Mouse (Mus musculus) kidney, embryonic 14.5 days (tissue): ENCODE measurements around the gene Sox1. TPM values are rescaled to one million over a fixed set of nuclear protein-coding genes. Genes with fewer than 3 reads are reported as not detected.

ENCODE experiments used
- ATAC-seq: fragments of 200-750 bp; cut with Nextera tagmentation; 2 replicates; pipeline ENCODE4 v1.8.0; 2017; ENCODE audit warnings: moderate number of reproducible peaks, mild to moderate bottlenecking, moderate TSS enrichment, moderate library complexity; ENCODE audit not compliant: low FRiP score, low TSS enrichment
- H3K27ac ChIP-seq: fragments of 300-500 bp; sonication (generic); 2 replicates; pipeline ENCODE4 v1.5.1; 2014; ENCODE audit warnings: low read depth, mild to moderate bottlenecking, low read length, moderate library complexity, mixed read lengths
- H3K27me3 ChIP-seq: fragments of 300-500 bp; sonication (generic); 2 replicates; pipeline ENCODE4 v1.6.1; 2014; ENCODE audit warnings: mild to moderate bottlenecking, low read length; ENCODE audit not compliant: control insufficient read depth, insufficient read depth
- H3K36me3 ChIP-seq: fragments of 300-500 bp; sonication (generic); 2 replicates; pipeline ENCODE4 v1.6.1; 2014; ENCODE audit warnings: low read length, mixed read lengths; ENCODE audit not compliant: control insufficient read depth, insufficient read depth
- H3K4me1 ChIP-seq: fragments of 300-500 bp; sonication (generic); 2 replicates; pipeline ENCODE4 v1.6.1; 2014; ENCODE audit warnings: low read length, mixed read lengths; ENCODE audit not compliant: control insufficient read depth, insufficient read depth
- H3K4me2 ChIP-seq: fragments of 300-500 bp; sonication (generic); replicated peaks from 2 replicates; pipeline ENCODE4 v1.6.1; 2014; ENCODE audit warnings: low read depth, mild to moderate bottlenecking, low read length
- H3K4me3 ChIP-seq: fragments of 300-500 bp; sonication (generic); 2 replicates; pipeline ENCODE4 v1.5.1; 2014; ENCODE audit warnings: mild to moderate bottlenecking, low read length
- H3K9ac ChIP-seq: fragments of 300-500 bp; sonication (generic); 2 replicates; pipeline ENCODE4 v1.6.1; 2014; ENCODE audit warnings: low read depth, mild to moderate bottlenecking, low read length, moderate library complexity
- H3K9me3 ChIP-seq: fragments of 300-500 bp; sonication (generic); 2 replicates; pipeline ENCODE4 v1.6.1; 2016; ENCODE audit warnings: low read length; ENCODE audit not compliant: control insufficient read depth
- WGBS: fragments of 180-500 bp; shearing (Covaris S2); extraction: QIAGEN DNeasy Blood & Tissue Kit; methylation state at CpG from one replicate; pipeline ENCODE4 v1.1.7; 2014; 5-methylcytosine and 5-hydroxymethylcytosine counted together
- polyA plus RNA-seq: library from polyadenylated mRNA; unstranded; fragments of >200 nt; fragmentation: Nextera tagmentation; extraction: Ambion mirVana; gene quantifications from 2 replicates; pipeline ENCODE4 v1.2.1, GENCODE M21; 2014

The Sox1 gene
- polyA plus RNA-seq, 1 experiment from 2014 or later, result not detected

DNA sequence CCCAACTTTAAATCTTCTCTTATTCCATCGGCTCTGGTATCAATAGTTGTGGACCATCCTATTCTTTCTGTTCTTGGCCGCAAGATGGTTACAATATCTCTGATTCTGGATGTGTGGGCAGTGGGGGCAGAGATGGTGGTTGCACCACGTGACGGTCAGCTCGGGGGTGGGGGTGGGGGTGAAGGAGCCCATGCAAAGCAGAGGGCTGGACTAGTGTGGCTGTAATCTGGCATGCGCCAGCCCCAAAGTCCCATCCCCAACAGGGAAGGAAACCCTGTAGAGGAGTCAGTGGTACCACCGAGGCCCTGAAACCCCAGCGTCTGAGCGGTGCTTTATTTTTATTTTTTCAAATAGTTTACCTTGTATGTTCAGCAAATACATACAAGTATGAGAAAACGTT, 12.9 kb downstream of the Sox1 start:
- Histone ChIP-seq H3K27ac (no peak overlapping the region), H3K4me3 (no peak overlapping the region), H3K36me3 (no peaks in the 10 kb centered on the region), H3K4me2 (no peak overlapping the region), H3K4me1 (no peaks in the 10 kb centered on the region), H3K27me3 (peaks cover 64% of the 10 kb centered on the region), H3K9ac (no peak overlapping the region), H3K9me3 (no peaks in the 10 kb centered on the region; the same call in 1 of the 2 replicates)
- 27% methylated on average over 10 of the region's 10 CpGs for WGBS
- ATAC-seq, result no peak

DNA sequence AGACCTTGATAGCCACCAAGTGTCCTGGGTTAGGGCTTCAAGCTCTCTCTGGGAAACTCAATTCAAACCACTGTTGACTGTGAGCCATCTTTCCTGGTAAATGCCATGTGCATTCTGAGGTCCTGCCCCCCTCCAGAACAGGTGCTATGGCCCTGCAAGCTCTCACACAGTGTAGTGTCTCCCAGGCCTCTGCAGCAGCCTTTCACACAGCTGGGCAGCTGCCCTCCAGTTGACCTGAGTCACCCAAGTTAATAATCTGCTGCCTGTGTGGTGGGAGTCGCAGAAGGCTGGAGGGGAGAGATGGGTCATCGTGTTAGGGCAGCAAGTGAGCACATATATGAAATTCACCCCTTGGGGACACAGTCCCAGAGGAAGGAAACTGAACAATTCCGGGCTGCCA, 14.9 kb downstream of the Sox1 start:
- Histone ChIP-seq H3K27me3 (peaks cover 57% of the 10 kb centered on the region), H3K9ac (no peak overlapping the region), H3K4me3 (no peak overlapping the region), H3K4me2 (no peak overlapping the region), H3K9me3 (no peaks in the 10 kb centered on the region; the same call in 1 of the 2 replicates), H3K27ac (0 out of 2 replicates have a peak overlapping the region, but pooled peaks have one; percentile 32), H3K4me1 (no peaks in the 10 kb centered on the region), H3K36me3 (no peaks in the 10 kb centered on the region)
- WGBS, result 35% methylated on average over 3 of the region's 3 CpGs
- peak; percentile 79; the same call in 1 of the 2 replicates for ATAC-seq

DNA sequence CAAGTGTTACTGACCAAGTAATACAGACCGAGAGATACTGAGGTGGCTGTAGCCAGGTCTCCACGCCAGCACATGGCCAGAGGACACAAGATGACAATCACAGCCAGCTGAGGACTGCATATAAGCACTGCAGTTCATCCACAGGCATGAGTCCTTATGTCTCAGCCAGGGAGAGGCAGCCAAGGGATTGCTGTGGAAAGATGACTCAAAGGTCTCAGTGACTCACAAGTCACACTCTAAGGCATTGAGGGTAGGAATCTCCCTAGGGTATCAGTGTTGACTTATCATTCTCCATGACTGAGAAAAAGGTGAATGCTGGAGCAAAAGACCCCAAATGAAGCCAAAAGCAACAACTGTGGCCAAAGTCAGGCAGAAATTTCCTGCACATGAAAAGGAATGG, 22.0 kb downstream of the Sox1 start:
- Histone ChIP-seq H3K27me3 (peaks cover 13% of the 10 kb centered on the region), H3K9ac (no peak overlapping the region), H3K9me3 (no peaks in the 10 kb centered on the region), H3K36me3 (no peaks in the 10 kb centered on the region), H3K4me2 (no peak overlapping the region), H3K4me3 (no peak overlapping the region), H3K27ac (no peak overlapping the region), H3K4me1 (no peaks in the 10 kb centered on the region)
- WGBS, result 86% methylated on average over 2 of the region's 2 CpGs
- no peak for ATAC-seq

DNA sequence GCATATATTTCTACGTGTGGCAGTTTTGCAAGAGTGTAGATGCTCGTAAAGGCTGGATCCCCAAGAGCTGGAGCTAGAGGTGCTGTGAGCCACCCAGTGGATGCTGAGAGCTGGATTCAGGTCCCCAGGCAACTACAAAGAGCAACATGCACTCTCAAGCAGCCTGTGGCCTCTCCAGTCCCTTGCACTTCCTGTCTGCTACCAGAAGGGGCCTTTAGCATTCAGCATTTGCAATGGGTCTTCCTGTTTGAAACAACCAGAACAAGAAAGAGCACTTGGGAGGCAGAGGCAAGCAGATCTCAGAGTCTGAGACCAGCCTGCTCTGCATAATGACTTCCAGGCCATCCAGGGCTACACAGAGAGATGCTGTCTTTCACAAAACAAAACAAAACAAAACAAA, 25.4 kb downstream of the Sox1 start:
- Histone ChIP-seq H3K36me3 (no peaks in the 10 kb centered on the region), H3K4me3 (no peak overlapping the region), H3K27me3 (peaks cover 7% of the 10 kb centered on the region), H3K4me1 (no peaks in the 10 kb centered on the region), H3K9me3 (no peaks in the 10 kb centered on the region), H3K27ac (no peak overlapping the region), H3K9ac (no peak overlapping the region), H3K4me2 (no peak overlapping the region)
- no peak for ATAC-seq
- 73% methylated on average over 2 of the region's 2 CpGs for WGBS

DNA sequence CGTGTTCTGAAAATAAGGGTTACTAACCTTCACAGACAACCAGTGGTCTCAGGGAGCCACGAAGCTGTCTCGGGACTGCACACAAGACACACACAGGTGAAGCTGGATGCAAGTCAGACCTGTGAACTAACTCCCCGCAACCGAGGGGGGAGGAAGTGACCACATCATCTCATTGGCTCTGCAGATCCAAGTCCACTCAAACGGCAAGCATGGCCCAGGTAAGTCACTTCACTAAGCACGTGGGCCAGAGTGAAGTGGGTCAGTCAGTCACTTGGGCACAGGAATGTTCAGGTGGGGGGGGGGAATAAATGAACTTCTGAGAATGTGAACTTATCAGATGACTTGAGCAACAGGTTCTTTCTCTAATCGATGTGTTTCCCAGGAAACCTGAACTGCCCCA, 30.8 kb downstream of the Sox1 start:
- H3K4me1 ChIP-seq, result 0 out of 2 replicates have a peak, but pooled peaks cover 3% of the 10 kb centered on the region
- peaks cover 61% of the 10 kb centered on the region for H3K27me3 ChIP-seq
- no peak overlapping the region for H3K9ac ChIP-seq
- no peaks in the 10 kb centered on the region for H3K36me3 ChIP-seq
- no peak for ATAC-seq
- 87% methylated on average over 8 of the region's 8 CpGs for WGBS
- H3K4me2 ChIP-seq, result no peak overlapping the region
- no peak overlapping the region for H3K4me3 ChIP-seq
- no peak overlapping the region for H3K27ac ChIP-seq
- no peaks in the 10 kb centered on the region for H3K9me3 ChIP-seq

DNA sequence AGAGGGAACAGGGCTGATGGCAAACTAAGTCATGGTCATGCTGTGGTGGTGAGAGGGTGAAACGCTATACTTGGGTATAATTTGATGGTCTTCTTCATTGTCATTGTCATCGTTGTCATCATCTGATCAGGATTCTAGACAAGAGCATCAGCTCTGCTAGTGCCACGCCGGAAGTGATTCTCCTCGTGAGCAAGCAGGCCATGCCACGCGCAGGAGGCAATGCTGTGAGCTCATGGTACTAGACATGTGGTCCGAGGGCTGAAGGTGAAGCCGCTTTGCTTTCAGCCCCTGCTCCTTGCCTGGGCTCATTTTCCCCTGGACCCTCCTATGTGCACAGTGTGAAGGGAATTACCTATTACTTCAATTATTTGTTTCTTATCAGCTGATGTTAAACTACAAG, 32.3 kb downstream of the Sox1 start:
- WGBS, result 83% methylated on average over 9 of the region's 9 CpGs
- H3K36me3 ChIP-seq, result no peaks in the 10 kb centered on the region
- ATAC-seq, result no peak
- H3K27ac ChIP-seq, result no peak overlapping the region
- H3K9me3 ChIP-seq, result no peaks in the 10 kb centered on the region
- H3K9ac ChIP-seq, result no peak overlapping the region
- no peak overlapping the region for H3K4me2 ChIP-seq
- no peak overlapping the region for H3K4me3 ChIP-seq
- H3K4me1 ChIP-seq, result 0 out of 2 replicates have a peak, but pooled peaks cover 3% of the 10 kb centered on the region
- H3K27me3 ChIP-seq, result peaks cover 75% of the 10 kb centered on the region

DNA sequence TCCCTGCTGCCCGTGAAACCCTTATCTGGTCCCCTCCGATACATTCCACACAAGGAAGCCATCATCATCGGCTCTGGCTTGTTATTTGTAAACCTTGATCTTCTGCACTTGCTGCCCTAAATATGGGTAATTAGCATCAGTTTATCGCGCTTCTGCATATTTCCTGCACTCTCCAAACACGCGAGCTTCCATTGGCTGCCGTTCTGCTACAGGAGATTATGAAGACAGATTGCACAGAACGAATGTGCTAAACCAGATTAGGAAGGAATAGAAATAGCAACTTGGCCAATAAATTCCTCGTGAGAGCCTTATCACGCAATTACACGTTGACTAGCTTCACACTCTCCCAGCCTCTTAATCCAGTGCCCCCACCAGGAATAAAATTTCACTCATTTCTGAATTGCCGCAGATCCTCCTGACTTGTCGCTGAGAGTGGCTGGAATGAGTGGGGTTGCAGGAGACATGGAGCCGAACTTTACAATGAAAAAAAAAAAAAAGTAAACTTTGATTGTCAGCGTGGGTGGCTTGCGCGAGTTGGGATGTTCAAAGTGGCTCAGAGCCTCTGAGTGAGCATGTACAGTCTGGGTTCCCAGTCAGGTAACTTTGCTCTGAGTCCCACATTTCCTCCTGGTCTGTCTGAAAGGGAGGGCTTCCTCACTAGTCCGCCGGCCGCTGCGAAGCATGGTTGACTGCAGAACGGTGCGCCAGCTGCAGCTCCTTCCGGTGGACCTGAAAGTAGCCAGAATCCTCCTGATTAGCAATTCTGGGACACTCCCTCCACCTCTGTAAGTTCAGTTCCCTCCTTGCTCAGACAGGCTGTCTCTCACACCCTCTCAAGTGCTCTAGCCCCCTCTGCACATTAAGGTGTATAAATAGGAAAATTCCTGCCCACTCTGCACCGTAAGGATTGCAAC, 33.0 kb downstream of the Sox1 start:
- no peaks in the 10 kb centered on the region for H3K36me3 ChIP-seq
- H3K27me3 ChIP-seq, result peaks cover 83% of the 10 kb centered on the region
- no peak overlapping the region for H3K4me2 ChIP-seq
- ATAC-seq, result no peak
- WGBS, result 23% methylated on average over 26 of the region's 26 CpGs
- H3K9ac ChIP-seq, result no peak overlapping the region
- H3K9me3 ChIP-seq, result no peaks in the 10 kb centered on the region
- 0 out of 2 replicates have a peak, but pooled peaks cover 3% of the 10 kb centered on the region for H3K4me1 ChIP-seq
- no peak overlapping the region for H3K4me3 ChIP-seq
- H3K27ac ChIP-seq, result no peak overlapping the region

DNA sequence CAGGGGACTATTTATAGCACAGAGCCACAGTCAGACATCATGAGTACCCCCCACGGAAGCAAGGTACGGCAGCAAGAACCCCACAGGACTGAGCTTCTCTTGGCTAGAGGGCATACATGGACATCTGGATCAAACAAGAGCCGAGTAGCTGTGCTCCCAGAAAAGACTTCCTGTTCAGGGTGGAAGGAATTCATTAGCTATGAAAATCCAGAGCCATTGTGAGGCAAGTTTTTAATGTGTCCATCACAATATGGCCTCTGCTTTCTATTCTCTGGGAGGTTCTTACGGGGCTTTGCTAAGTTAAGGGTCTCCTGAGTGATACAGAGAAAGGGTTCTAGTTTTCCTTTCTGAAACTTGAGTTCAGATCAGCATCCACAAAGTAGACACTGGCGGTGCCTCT, 33.8 kb downstream of the Sox1 start:
- Histone ChIP-seq H3K4me1 (0 out of 2 replicates have a peak, but pooled peaks cover 3% of the 10 kb centered on the region), H3K36me3 (no peaks in the 10 kb centered on the region), H3K27ac (no peak overlapping the region), H3K4me3 (no peak overlapping the region), H3K9ac (no peak overlapping the region), H3K9me3 (no peaks in the 10 kb centered on the region), H3K4me2 (no peak overlapping the region), H3K27me3 (peaks cover 91% of the 10 kb centered on the region)
- WGBS, result 34% methylated on average over 5 of the region's 5 CpGs
- ATAC-seq, result no peak

DNA sequence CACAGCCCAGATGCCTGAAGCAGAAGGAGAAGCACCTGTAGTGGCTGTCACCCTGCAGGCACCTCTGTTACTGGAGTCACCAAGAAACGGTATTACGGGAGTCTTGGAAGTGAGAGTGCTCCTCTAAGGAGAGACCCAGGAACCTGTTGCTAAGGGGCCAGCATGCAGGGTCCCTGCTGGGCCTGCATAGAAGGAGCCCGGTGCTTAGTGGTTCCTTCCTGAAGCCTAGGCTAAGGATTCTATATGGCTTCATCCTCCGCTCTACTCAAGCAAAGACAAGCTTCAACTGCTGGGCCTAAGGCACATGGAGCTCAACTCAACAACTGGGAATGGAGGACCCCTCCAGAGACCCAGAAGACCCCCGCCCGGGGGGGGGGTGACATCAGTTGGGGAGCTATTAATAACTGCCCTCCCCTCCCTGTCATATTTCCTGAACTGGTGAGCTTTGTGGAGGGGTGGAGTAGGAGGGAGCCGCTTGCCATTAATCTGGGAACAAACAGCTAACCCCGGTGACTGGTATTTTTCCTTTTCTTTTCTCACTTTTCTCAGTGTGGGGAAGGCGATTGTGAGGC, 34.6 kb downstream of the Sox1 start:
- Histone ChIP-seq H3K4me1 (0 out of 2 replicates have a peak, but pooled peaks cover 3% of the 10 kb centered on the region), H3K27ac (no peak overlapping the region), H3K9me3 (no peaks in the 10 kb centered on the region), H3K9ac (no peak overlapping the region), H3K27me3 (peaks cover 91% of the 10 kb centered on the region), H3K36me3 (no peaks in the 10 kb centered on the region), H3K4me2 (no peak overlapping the region), H3K4me3 (no peak overlapping the region)
- WGBS, result 8% methylated on average over 9 of the region's 9 CpGs
- no peak for ATAC-seq
